Mouse (Mus musculus) embryonic facial prominence, embryonic 11.5 days (tissue): Measurements from ENCODE around the gene Slc25a17. TPM values are rescaled to one million over a fixed set of nuclear protein-coding genes. Genes with fewer than 3 reads are reported as not detected.
A peak's percentile ranks its signal among the peaks of the same experiment; 100 is the strongest.

Experiments used
- ATAC-seq: fragments of 200-750 bp; cut with Nextera tagmentation; replicated peaks from 2 replicates; pipeline ENCODE4 v1.8.0; 2017; ENCODE audit warnings: low read depth; ENCODE audit not compliant: insufficient number of reproducible peaks, low FRiP score, low TSS enrichment
- DNase-seq: peaks from one replicate; pipeline ENCODE4 v3.0.0-alpha.2; 2015; ENCODE audit warnings: low spot score
- H3K27ac ChIP-seq: fragments of 300-500 bp; sonication (generic); replicated peaks from 2 replicates; pipeline ENCODE4 v1.5.1; 2014; ENCODE audit warnings: mild to moderate bottlenecking, low read depth, low read length, control low read depth
- H3K27me3 ChIP-seq: fragments of 300-500 bp; sonication (generic); 2 replicates; pipeline ENCODE4 v1.6.1; 2014; ENCODE audit warnings: mild to moderate bottlenecking, low read length, moderate library complexity, mixed read lengths; ENCODE audit not compliant: control insufficient read depth, insufficient read depth
- H3K36me3 ChIP-seq: fragments of 300-500 bp; sonication (generic); replicated peaks from 2 replicates; pipeline ENCODE4 v1.6.1; 2014; ENCODE audit warnings: low read depth, mild to moderate bottlenecking, low read length, moderate library complexity, mixed read lengths; ENCODE audit not compliant: control insufficient read depth, insufficient read depth
- H3K4me1 ChIP-seq: fragments of 300-500 bp; sonication (generic); 2 replicates; pipeline ENCODE4 v1.6.1; 2014; ENCODE audit warnings: low read length, mixed read lengths; ENCODE audit not compliant: control insufficient read depth, insufficient read depth
- H3K4me2 ChIP-seq: fragments of 300-500 bp; sonication (generic); 2 replicates; pipeline ENCODE4 v1.6.1; 2014; ENCODE audit warnings: low read depth, mild to moderate bottlenecking, control low read depth, low read length, moderate library complexity
- H3K4me3 ChIP-seq: fragments of 300-500 bp; sonication (generic); 2 replicates; pipeline ENCODE4 v1.5.1; 2014; ENCODE audit warnings: low read depth, low read length, control low read depth
- H3K9ac ChIP-seq: fragments of 300-500 bp; sonication (generic); replicated peaks from 2 replicates; pipeline ENCODE4 v1.6.1; 2014; ENCODE audit warnings: mild to moderate bottlenecking, control low read depth, low read length
- H3K9me3 ChIP-seq: fragments of 300-500 bp; sonication (generic); replicated peaks from 2 replicates; pipeline ENCODE4 v1.6.1; 2016; ENCODE audit warnings: mild to moderate bottlenecking, low read length, inconsistent platforms, mixed read lengths; ENCODE audit not compliant: control insufficient read depth
- WGBS: fragments of 180-500 bp; shearing (Covaris S2); extraction: QIAGEN DNeasy Blood & Tissue Kit; methylation state at CpG from one replicate; pipeline ENCODE4 v1.1.7; 2014; 5-methylcytosine and 5-hydroxymethylcytosine counted together
- polyA plus RNA-seq: library from polyadenylated mRNA; unstranded; fragments of >200 nt; fragmentation: Nextera tagmentation; extraction: Ambion mirVana; gene quantifications from 2 replicates; pipeline ENCODE4 v1.2.1, GENCODE M21; 2014

The Slc25a17 gene
- polyA plus RNA-seq, 1 experiment from 2014 or later, result 125 TPM

GRCm38 (mm10) chr15:81310353-81310752, 50.3 kb downstream of the Slc25a17 start:
- DNase-seq (no peak), ATAC-seq (no peak)
- H3K4me1 ChIP-seq, result no peaks in the 10 kb centered on the region
- 96% methylated on average over 9 of the region's 9 CpGs for WGBS
- no peaks in the 10 kb centered on the region for H3K27me3 ChIP-seq
- no peak overlapping the region for H3K4me3 ChIP-seq
- H3K9ac ChIP-seq, result no peak overlapping the region
- no peak overlapping the region for H3K4me2 ChIP-seq
- H3K36me3 ChIP-seq, result no peaks in the 10 kb centered on the region
- H3K27ac ChIP-seq, result no peak overlapping the region
- no peaks in the 10 kb centered on the region for H3K9me3 ChIP-seq

- Histone ChIP-seq H3K9ac (no peak overlapping the region), H3K4me3 (no peak overlapping the region), H3K4me1 (no peaks in the 10 kb centered on the region), H3K27me3 (no peaks in the 10 kb centered on the region), H3K4me2 (no peak overlapping the region), H3K36me3 (no peaks in the 10 kb centered on the region), H3K27ac (no peak overlapping the region), H3K9me3 (no peaks in the 10 kb centered on the region)
- WGBS, result 94% methylated on average over 7 of the region's 7 CpGs
- DNase-seq (no peak), ATAC-seq (no peak)
Measured at GRCm38 (mm10) chr15:81308038-81308437, 52.6 kb downstream of the Slc25a17 start.

- no peak for DNase-seq
- H3K4me2 ChIP-seq, result no peak overlapping the region
- ATAC-seq, result no peak
- no peak overlapping the region for H3K4me3 ChIP-seq
- no peaks in the 10 kb centered on the region for H3K27me3 ChIP-seq
- H3K9ac ChIP-seq, result no peak overlapping the region
- H3K36me3 ChIP-seq, result no peaks in the 10 kb centered on the region
- H3K9me3 ChIP-seq, result no peaks in the 10 kb centered on the region
- no peak overlapping the region for H3K27ac ChIP-seq
- 94% methylated on average over 6 of the region's 6 CpGs for WGBS
- H3K4me1 ChIP-seq, result no peaks in the 10 kb centered on the region
Measured at GRCm38 (mm10) chr15:81306501-81306900, 54.1 kb downstream of the Slc25a17 start.

- no peak overlapping the region for H3K27ac ChIP-seq
- DNase-seq (no peak), ATAC-seq (no peak)
- WGBS, result 73% methylated on average over 8 of the region's 8 CpGs
- H3K4me3 ChIP-seq, result no peak overlapping the region
- H3K4me2 ChIP-seq, result no peak overlapping the region
- H3K9ac ChIP-seq, result no peak overlapping the region
- H3K27me3 ChIP-seq, result no peaks in the 10 kb centered on the region
- H3K36me3 ChIP-seq, result no peaks in the 10 kb centered on the region
- no peaks in the 10 kb centered on the region for H3K9me3 ChIP-seq
- H3K4me1 ChIP-seq, result no peaks in the 10 kb centered on the region
Measured at GRCm38 (mm10) chr15:81305035-81305434, 55.6 kb downstream of the Slc25a17 start.

GRCm38 (mm10) chr15:81304006-81304405, 56.6 kb downstream of the Slc25a17 start:
- Histone ChIP-seq H3K4me1 (no peaks in the 10 kb centered on the region), H3K36me3 (no peaks in the 10 kb centered on the region), H3K9me3 (no peaks in the 10 kb centered on the region), H3K9ac (no peak overlapping the region), H3K27me3 (no peaks in the 10 kb centered on the region), H3K27ac (no peak overlapping the region), H3K4me3 (no peak overlapping the region), H3K4me2 (no peak overlapping the region)
- no peak for DNase-seq
- no peak for ATAC-seq
- 93% methylated on average over 7 of the region's 7 CpGs for WGBS

GRCm38 (mm10) chr15:81302151-81302808, 58.3 kb downstream of the Slc25a17 start:
- no peaks in the 10 kb centered on the region for H3K36me3 ChIP-seq
- H3K4me1 ChIP-seq, result no peaks in the 10 kb centered on the region
- WGBS, result 71% methylated on average over 13 of the region's 13 CpGs
- H3K9me3 ChIP-seq, result no peaks in the 10 kb centered on the region
- H3K9ac ChIP-seq, result no peak overlapping the region
- ATAC-seq (no peak), DNase-seq (peak; percentile 29)
- no peaks in the 10 kb centered on the region for H3K27me3 ChIP-seq
- H3K4me2 ChIP-seq, result no peak overlapping the region
- H3K27ac ChIP-seq, result no peak overlapping the region
- no peak overlapping the region for H3K4me3 ChIP-seq

GRCm38 (mm10) chr15:81301193-81302070, 59.2 kb downstream of the Slc25a17 start:
- Histone ChIP-seq H3K9ac (no peak overlapping the region), H3K4me1 (no peaks in the 10 kb centered on the region), H3K9me3 (no peaks in the 10 kb centered on the region), H3K4me2 (no peak overlapping the region), H3K27me3 (no peaks in the 10 kb centered on the region), H3K36me3 (no peaks in the 10 kb centered on the region), H3K4me3 (no peak overlapping the region), H3K27ac (no peak overlapping the region)
- 67% methylated on average over 16 of the region's 16 CpGs for WGBS
- ATAC-seq (no peak), DNase-seq (no peak)

- no peak for ATAC-seq
Measured at GRCm38 (mm10) chr15:81300520-81301069, 60.0 kb downstream of the Slc25a17 start.

More at GRCm38 (mm10) chr15:81300520-81301069, 60.0 kb downstream of the Slc25a17 start:
- H3K27me3 ChIP-seq, result no peaks in the 10 kb centered on the region
- H3K4me3 ChIP-seq, result no peak overlapping the region
- H3K27ac ChIP-seq, result no peak overlapping the region
- no peak overlapping the region for H3K4me2 ChIP-seq
- H3K36me3 ChIP-seq, result no peaks in the 10 kb centered on the region
- no peaks in the 10 kb centered on the region for H3K9me3 ChIP-seq
- WGBS, result 67% methylated on average over 3 of the region's 3 CpGs
- no peak overlapping the region for H3K9ac ChIP-seq
- DNase-seq, result no peak
- H3K4me1 ChIP-seq, result no peaks in the 10 kb centered on the region
